Mouse (Mus musculus) bone marrow macrophage, adult 2 months (primary cell): Measurements from ENCODE around the gene Alb.

Source experiments
- CTCF ChIP-seq: IDR thresholded peaks from 2 replicates; pipeline ENCODE4 v1.5.1; 2012; ENCODE audit warnings: low read depth, mild to moderate bottlenecking, low read length, moderate library complexity
- POLR2A ChIP-seq: IDR thresholded peaks from 2 replicates; pipeline ENCODE4 v1.6.1; 2012; ENCODE audit warnings: mild to moderate bottlenecking, low read depth, low read length, borderline replicate concordance

DNA sequence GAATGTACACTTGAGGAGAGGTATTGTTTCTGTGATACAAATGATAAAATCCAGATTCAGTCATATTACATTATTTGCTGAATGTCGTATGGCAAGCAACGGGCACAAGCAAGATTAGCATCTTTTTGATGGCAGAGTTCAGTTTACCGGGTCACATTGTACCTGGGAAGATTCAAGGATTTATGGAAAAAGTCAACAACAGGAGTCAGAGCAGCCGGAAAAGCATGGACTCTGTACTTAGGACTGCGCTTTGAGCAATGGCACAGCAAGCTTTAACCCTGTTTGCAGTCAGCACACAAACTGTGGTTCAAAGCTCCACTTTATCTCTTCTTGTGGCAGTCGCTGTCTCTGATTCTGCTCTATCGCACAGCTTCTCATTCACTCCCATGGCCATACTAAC is 24.9 kb downstream of the Alb start:
- TF ChIP-seq CTCF (no peak), POLR2A (no peak)
